Mouse (Mus musculus): ENCODE data around the gene Grrp1. TPM values are rescaled to one million over a fixed set of nuclear protein-coding genes. Genes with fewer than 3 reads are reported as not detected.

Gene Grrp1
- polyA plus RNA-seq, 1 experiment from 2014 or later, result 9.2 TPM

GRCm38 (mm10) chr4:134246719-134247258 is 7.1 kb downstream of the Grrp1 start, which contains the start of gene Gm30191:
Gene Gm30191, plus strand, starts transcription at chr4:134246935.
- 77% methylated on average over 7 of the region's 7 CpGs for WGBS
- Histone ChIP-seq H3K4me3 (peak within 1 kb of the TSS; percentile 84), H3K9me3 (replicated peaks) (no peaks in the 10 kb centered on the region), H3K36me3 (peaks cover 14% of the 10 kb centered on the region), H3K4me1 (peaks cover 54% of the 10 kb centered on the region), H3K27me3 (ENCODE audit: low read depth, poor library complexity, severe bottlenecking) (peaks cover 59% of the 10 kb centered on the region), H3K27ac (peak within 1 kb of the TSS; percentile 86)
- DNase-seq (ENCODE audit: low spot score), result no peak

GRCm38 (mm10) chr4:134246256-134246655 is 7.7 kb downstream of the Grrp1 start:
- Histone ChIP-seq H3K36me3 (peaks cover 14% of the 10 kb centered on the region), H3K27ac (peak overlapping the region; percentile 86; the same call in 1 of the 2 replicates), H3K9me3 (replicated peaks) (no peaks in the 10 kb centered on the region), H3K4me1 (peaks cover 49% of the 10 kb centered on the region), H3K4me3 (0 out of 2 replicates have a peak overlapping the region, but pooled peaks have one; percentile 84), H3K27me3 (ENCODE audit: low read depth, poor library complexity, severe bottlenecking) (peaks cover 54% of the 10 kb centered on the region)
- no peak for DNase-seq (ENCODE audit: low spot score)
- WGBS, result 56% methylated on average over 4 of the region's 4 CpGs

GRCm38 (mm10) chr4:134245148-134245843 is 8.6 kb downstream of the Grrp1 start, which contains the start of gene Zfp593:
Gene Zfp593, minus strand, starts transcription at chr4:134245592.
- peaks cover 39% of the 10 kb centered on the region for H3K4me1 ChIP-seq
- DNase-seq (ENCODE audit: low spot score), result peak; percentile 99
- no peaks in the 10 kb centered on the region for H3K9me3 ChIP-seq (replicated peaks)
- peaks cover 14% of the 10 kb centered on the region for H3K36me3 ChIP-seq
- peak within 1 kb of the TSS; percentile 84 for H3K4me3 ChIP-seq
- H3K27ac ChIP-seq, result peak within 1 kb of the TSS; percentile 86
- peaks cover 44% of the 10 kb centered on the region for H3K27me3 ChIP-seq (ENCODE audit: low read depth, poor library complexity, severe bottlenecking)
- WGBS, result under 1% methylated on average over 60 of the region's 60 CpGs

GRCm38 (mm10) chr4:134243516-134244250 is 10.2 kb downstream of the Grrp1 start, which contains the start of gene E130218I03Rik:
Gene E130218I03Rik, plus strand, starts transcription at chr4:134243662.
- WGBS, result 94% methylated on average over 17 of the region's 17 CpGs
- H3K4me1 ChIP-seq, result peaks cover 27% of the 10 kb centered on the region
- peaks cover 14% of the 10 kb centered on the region for H3K36me3 ChIP-seq
- peaks cover 32% of the 10 kb centered on the region for H3K27me3 ChIP-seq (ENCODE audit: low read depth, poor library complexity, severe bottlenecking)
- no peaks in the 10 kb centered on the region for H3K9me3 ChIP-seq (replicated peaks)
- no peak within 1 kb of the TSS; the same call in 1 of the 2 replicates for H3K27ac ChIP-seq
- no peak for DNase-seq (ENCODE audit: low spot score)
- H3K4me3 ChIP-seq, result peak within 1 kb of the TSS; percentile 84

- H3K4me3 ChIP-seq, result peak overlapping the region; percentile 40; the same call in 1 of the 2 replicates
- H3K4me1 ChIP-seq, result peaks cover 19% of the 10 kb centered on the region
- DNase-seq (ENCODE audit: low spot score), result no peak
- peaks cover 9% of the 10 kb centered on the region for H3K36me3 ChIP-seq
- WGBS, result 16% methylated on average over 10 of the region's 10 CpGs
- no peak overlapping the region for H3K27ac ChIP-seq
- H3K9me3 ChIP-seq (replicated peaks), result no peaks in the 10 kb centered on the region
- H3K27me3 ChIP-seq (ENCODE audit: low read depth, poor library complexity, severe bottlenecking), result peaks cover 39% of the 10 kb centered on the region
These were observed 15.2 kb downstream of the Grrp1 start for GRCm38 (mm10) chr4:134238686-134239085.

GRCm38 (mm10) chr4:134238279-134238651 is 15.6 kb downstream of the Grrp1 start, which contains the start of gene Cnksr1:
Gene Cnksr1, minus strand, starts transcription at chr4:134238399.
- 2% methylated on average over 18 of the region's 18 CpGs for WGBS
- H3K4me3 ChIP-seq, result peak within 1 kb of the TSS; percentile 40
- H3K27ac ChIP-seq, result peak within 1 kb of the TSS; percentile 56; the same call in 1 of the 2 replicates
- H3K9me3 ChIP-seq (replicated peaks), result no peaks in the 10 kb centered on the region
- H3K4me1 ChIP-seq, result peaks cover 16% of the 10 kb centered on the region
- peaks cover 4% of the 10 kb centered on the region for H3K36me3 ChIP-seq
- DNase-seq (ENCODE audit: low spot score), result peak; percentile 52
- peaks cover 43% of the 10 kb centered on the region for H3K27me3 ChIP-seq (ENCODE audit: low read depth, poor library complexity, severe bottlenecking)

GRCm38 (mm10) chr4:134237582-134238278 is 16.2 kb downstream of the Grrp1 start:
- Histone ChIP-seq H3K27me3 (ENCODE audit: low read depth, poor library complexity, severe bottlenecking) (peaks cover 47% of the 10 kb centered on the region), H3K36me3 (no peaks in the 10 kb centered on the region; the same call in 1 of the 2 replicates), H3K27ac (peak overlapping the region; percentile 56; the same call in 1 of the 2 replicates), H3K4me1 (peaks cover 16% of the 10 kb centered on the region), H3K4me3 (peak overlapping the region; percentile 40), H3K9me3 (replicated peaks) (no peaks in the 10 kb centered on the region)
- DNase-seq (ENCODE audit: low spot score), result no peak
- WGBS, result 19% methylated on average over 19 of the region's 19 CpGs

GRCm38 (mm10) chr4:134234876-134235275 is 19.0 kb downstream of the Grrp1 start:
- no peak overlapping the region for H3K27ac ChIP-seq
- no peak for DNase-seq (ENCODE audit: low spot score)
- 88% methylated on average over 5 of the region's 5 CpGs for WGBS
- no peaks in the 10 kb centered on the region; the same call in 1 of the 2 replicates for H3K36me3 ChIP-seq
- H3K27me3 ChIP-seq (ENCODE audit: low read depth, poor library complexity, severe bottlenecking), result peaks cover 50% of the 10 kb centered on the region
- H3K4me3 ChIP-seq, result no peak overlapping the region
- H3K4me1 ChIP-seq, result peaks cover 23% of the 10 kb centered on the region
- no peaks in the 10 kb centered on the region for H3K9me3 ChIP-seq (replicated peaks)

- no peaks in the 10 kb centered on the region for H3K9me3 ChIP-seq (replicated peaks)
- 40% methylated on average over 8 of the region's 8 CpGs for WGBS
- peaks cover 13% of the 10 kb centered on the region; the same call in 1 of the 2 replicates for H3K27me3 ChIP-seq (ENCODE audit: low read depth, poor library complexity, severe bottlenecking)
- no peak for DNase-seq (ENCODE audit: low spot score)
- H3K4me1 ChIP-seq, result peaks cover 22% of the 10 kb centered on the region
- H3K27ac ChIP-seq, result no peak overlapping the region
- H3K36me3 ChIP-seq, result no peaks in the 10 kb centered on the region
- no peak overlapping the region for H3K4me3 ChIP-seq
These were observed 23.5 kb downstream of the Grrp1 start for GRCm38 (mm10) chr4:134230431-134230830.

- Histone ChIP-seq H3K27me3 (ENCODE audit: low read depth, poor library complexity, severe bottlenecking) (no peaks in the 10 kb centered on the region), H3K4me3 (no peak within 1 kb of the TSS), H3K27ac (no peak within 1 kb of the TSS), H3K9me3 (replicated peaks) (no peaks in the 10 kb centered on the region), H3K36me3 (no peaks in the 10 kb centered on the region), H3K4me1 (peaks cover 22% of the 10 kb centered on the region)
- WGBS, result 65% methylated on average over 8 of the region's 8 CpGs
- no peak for DNase-seq (ENCODE audit: low spot score)
These were observed 26.7 kb downstream of the Grrp1 start, which contains the start of gene Catsper4 for GRCm38 (mm10) chr4:134227194-134227593. Gene Catsper4, minus strand, starts transcription at chr4:134227383.

GRCm38 (mm10) chr4:134222793-134223600 is 30.9 kb downstream of the Grrp1 start:
- Histone ChIP-seq H3K27me3 (ENCODE audit: low read depth, poor library complexity, severe bottlenecking) (no peaks in the 10 kb centered on the region), H3K9me3 (replicated peaks) (no peaks in the 10 kb centered on the region), H3K4me1 (peaks cover 1% of the 10 kb centered on the region; the same call in 1 of the 2 replicates), H3K4me3 (no peak overlapping the region), H3K36me3 (no peaks in the 10 kb centered on the region), H3K27ac (no peak overlapping the region)
- DNase-seq (ENCODE audit: low spot score), result no peak
- 69% methylated on average over 11 of the region's 11 CpGs for WGBS
